Mouse (Mus musculus) heart, adult 2 months (tissue): Measurements from ENCODE around the gene Efna1.

Experiments
- CTCF ChIP-seq: fragments of 200-600 bp; IDR thresholded peaks from 2 replicates; pipeline ENCODE4 v1.8.1; 2022; ENCODE audit warnings: antibody characterized with exemption, mild to moderate bottlenecking, moderate library complexity
- EP300 ChIP-seq: fragments of 200-500 bp; IDR thresholded peaks from 2 replicates; pipeline ENCODE4 v1.6.1; 2011; ENCODE audit warnings: low read depth, low read length, control low read depth; ENCODE audit not compliant: insufficient read depth
- POLR2A ChIP-seq: fragments of 200-500 bp; IDR thresholded peaks from 2 replicates; pipeline ENCODE4 v1.6.1; 2011; ENCODE audit warnings: mild to moderate bottlenecking, low read depth, low read length, control low read depth; ENCODE audit not compliant: insufficient read depth

DNA sequence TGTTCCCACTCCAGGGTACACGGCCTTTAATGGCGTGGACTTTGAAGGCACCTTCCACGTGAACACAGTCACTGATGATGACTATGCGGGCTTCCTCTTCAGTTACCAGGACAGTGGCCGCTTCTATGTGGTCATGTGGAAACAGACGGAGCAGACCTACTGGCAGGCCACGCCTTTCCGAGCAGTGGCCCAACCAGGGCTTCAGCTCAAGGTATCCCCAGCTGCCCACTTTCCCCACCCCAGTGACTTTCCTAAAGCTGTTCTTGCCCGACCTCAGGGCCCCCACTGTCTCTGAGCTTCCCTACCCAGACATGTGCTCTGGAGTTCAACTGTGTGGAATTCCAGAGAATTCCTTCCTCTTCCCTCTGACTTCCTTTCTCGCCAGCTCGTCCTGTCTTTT is 56.1 kb downstream of the Efna1 start:
- TF ChIP-seq CTCF, result no peak
- no peak for TF ChIP-seq POLR2A
- no peak for TF ChIP-seq EP300
